In the genomic region with DNA sequence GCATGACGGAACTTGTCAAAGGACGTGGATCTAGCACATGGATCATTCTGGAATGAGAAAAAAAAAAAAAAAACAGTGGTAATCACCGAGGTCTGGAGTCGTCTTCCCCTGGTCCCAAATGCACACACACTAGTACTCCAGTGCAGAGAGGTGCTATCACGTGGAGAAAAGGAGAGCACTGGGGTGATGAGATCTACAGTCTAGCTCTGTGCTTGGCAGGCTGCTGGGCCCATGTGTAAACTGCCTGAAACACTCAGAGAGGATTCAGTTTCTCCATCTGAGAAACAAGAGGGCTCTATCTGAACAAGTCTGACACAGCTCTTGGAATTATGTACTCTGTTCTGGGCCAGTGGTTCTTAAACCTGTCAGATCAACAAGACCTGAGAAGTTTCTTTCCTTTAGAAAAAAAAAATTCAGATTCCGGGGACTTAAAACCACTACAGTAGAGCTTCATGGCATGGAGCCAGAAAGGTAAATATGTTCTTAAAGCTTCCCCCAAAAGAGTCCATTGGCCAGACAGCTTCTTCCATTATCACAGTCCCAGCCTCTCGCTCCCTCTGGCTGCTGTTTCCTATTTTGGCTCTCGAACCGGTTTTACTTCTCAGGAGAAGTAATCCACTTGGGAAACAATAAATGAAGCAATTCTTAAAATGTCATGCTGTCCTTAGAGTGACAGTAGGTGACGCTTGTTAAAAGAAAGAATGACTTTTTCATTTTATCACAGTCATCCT, we compare ENCODE assay signal across 10 mouse cellular contexts. TPM values are rescaled to one million over a fixed set of nuclear protein-coding genes. Genes with fewer than 3 reads are reported as not detected.
A peak's percentile ranks its signal among the peaks of the same experiment; 100 is the strongest.
DNase-seq lines count a peak whose midpoint lies in the region; ATAC-seq and TF ChIP-seq lines count a peak whose summit lies in the region.
"Had no signal": no experiment of that assay in that cellular context is flagged by ENCODE, and none has a peak within 500 bp of the region (broad histone marks: within the 10 kb centered on the region; RNA-seq: fewer than 3 reads in every experiment).

No protein-coding gene starts in this region.

- DNase-seq in kidney, adult 9 months = peak; percentile 4
- no peak for DNase-seq in kidney, adult 8-10 months
- DNase-seq in adipocyte (ENCODE audit: low spot score) = peak; percentile 70
- DNase-seq in liver, postnatal 0 days = no peak
- no peak for DNase-seq in frontal cortex, postnatal 14 days (ENCODE audit: low spot score in 2 of 2)
- DNase-seq in ovary, postnatal 10 days (ENCODE audit: low spot score) = no peak
- DNase-seq: cerebellum, adult 11 months; kidney, postnatal 25 days had no signal

- 62% methylated on average over 10 of the region's 10 CpGs for WGBS in embryonic facial prominence, embryonic 15.5 days
- WGBS in liver, postnatal 0 days (ENCODE audit: insufficient replicate concordance) = 60% methylated on average over 10 of the region's 10 CpGs

- H3K9ac ChIP-seq in embryonic facial prominence, embryonic 15.5 days = no peak overlapping the region
- no peak overlapping the region; the same call in 1 of the 2 replicates for H3K9ac ChIP-seq in liver, postnatal 0 days (replicated peaks)
- H3K9ac ChIP-seq: limb, embryonic 12.5 days had no signal

- peak; percentile 45 for TF ChIP-seq CTCF in liver, postnatal 0 days (IDR thresholded peaks at IDR 0.05; ENCODE audit: low read depth)

- peaks cover 28% of the 10 kb centered on the region for H3K4me1 ChIP-seq in embryonic facial prominence, embryonic 15.5 days
- peaks cover 7% of the 10 kb centered on the region; the same call in 1 of the 2 replicates for H3K4me1 ChIP-seq in liver, postnatal 0 days (ENCODE audit: insufficient read depth)

- no peak overlapping the region; the same call in 1 of the 2 replicates for H3K27ac ChIP-seq in embryonic facial prominence, embryonic 15.5 days (replicated peaks)
- no peak overlapping the region for H3K27ac ChIP-seq in liver, postnatal 0 days (ENCODE audit: low read depth)
- H3K27ac ChIP-seq: limb, embryonic 12.5 days had no signal

- peaks cover 14% of the 10 kb centered on the region for H3K36me3 ChIP-seq in embryonic facial prominence, embryonic 15.5 days
- no peaks in the 10 kb centered on the region; the same call in 1 of the 2 replicates for H3K36me3 ChIP-seq in liver, postnatal 0 days (replicated peaks; ENCODE audit: insufficient read depth, low read length)

- TF ChIP-seq EP300 in liver, postnatal 0 days (IDR thresholded peaks at IDR 0.05; ENCODE audit: low read depth) = no peak

- 0 out of 2 replicates have a peak overlapping the region, but pooled peaks have one; percentile 67 for H3K4me2 ChIP-seq in embryonic facial prominence, embryonic 15.5 days (replicated peaks)
- peak overlapping the region; percentile 58 for H3K4me2 ChIP-seq in liver, postnatal 0 days (ENCODE audit: low read depth, low read length)
- H3K4me2 ChIP-seq: limb, embryonic 12.5 days had no signal

- no peaks in the 10 kb centered on the region for H3K27me3 ChIP-seq in embryonic facial prominence, embryonic 15.5 days
- H3K27me3 ChIP-seq in liver, postnatal 0 days (ENCODE audit: insufficient read depth, low read length) = no peaks in the 10 kb centered on the region
- H3K27me3 ChIP-seq: limb, embryonic 12.5 days had no signal

- ATAC-seq in embryonic facial prominence, embryonic 15.5 days (ENCODE audit: insufficient number of reproducible peaks, low FRiP score, low TSS enrichment, low read depth) = no peak
- ATAC-seq in liver, postnatal 0 days = no peak

- no peaks in the 10 kb centered on the region; the same call in 1 of the 2 replicates for H3K9me3 ChIP-seq in embryonic facial prominence, embryonic 15.5 days (replicated peaks)
- no peaks in the 10 kb centered on the region for H3K9me3 ChIP-seq in liver, postnatal 0 days (ENCODE audit: low read length)

- H3K4me3 ChIP-seq in embryonic facial prominence, embryonic 15.5 days (replicated peaks) = peak overlapping the region; percentile 6; the same call in 1 of the 2 replicates
- peak overlapping the region; percentile 15 for H3K4me3 ChIP-seq in liver, postnatal 0 days (ENCODE audit: low read depth, low read length)
- H3K4me3 ChIP-seq: limb, embryonic 12.5 days had no signal

RNA-seq across cellular contexts. Expression of gene Ppp1r3c, which starts 2.0 kb away (rescaled TPM):
- polyA plus RNA-seq in embryonic facial prominence, embryonic 15.5 days (2015; fragmentation: Nextera tagmentation; extraction: Ambion mirVana) = 16.6 TPM in 2 replicates
- polyA plus RNA-seq in liver, postnatal 0 days (2015; fragmentation: Nextera tagmentation; extraction: Ambion mirVana) = 11.3 and 12.0 TPM in 2 replicates

Comparison
In these comparisons a context has a peak if more than half of its experiments do, and no peak if none do; other contexts are left out.
1. DNase-seq: peak in kidney, adult 9 months (single experiment) and adipocyte (single experiment); none in kidney, adult 8-10 months (0 of 2), liver, postnatal 0 days (single experiment), frontal cortex, postnatal 14 days (0 of 2) and ovary, postnatal 10 days (single experiment).